ENCODE assay signal across 13 mouse cellular contexts in the genomic region with DNA sequence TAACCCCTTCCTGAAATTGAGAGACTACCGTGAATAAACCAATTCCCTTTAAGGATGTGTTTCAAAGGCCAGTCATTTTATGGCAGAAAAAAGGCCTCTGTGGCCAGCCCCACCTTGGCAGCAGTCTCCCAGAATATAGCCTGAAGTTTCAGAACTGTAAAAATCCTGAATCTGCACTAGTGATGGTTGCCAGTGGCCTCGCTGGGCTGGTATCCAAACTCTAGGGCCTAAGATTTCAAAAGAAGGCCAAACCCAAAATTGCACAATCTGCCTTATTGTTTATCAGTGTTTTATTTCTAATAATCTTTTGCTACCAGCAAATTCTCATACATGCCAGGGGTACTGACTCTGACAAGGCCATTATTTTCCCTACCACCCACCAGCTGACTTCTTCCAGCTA. TPM values are rescaled to one million over a fixed set of nuclear protein-coding genes. Genes with fewer than 3 reads are reported as not detected.
DNase-seq lines count a peak whose midpoint lies in the region; ATAC-seq and TF ChIP-seq lines count a peak whose summit lies in the region.
"Had no signal": no experiment of that assay in that cellular context is flagged by ENCODE, and none has a peak within 500 bp of the region (broad histone marks: within the 10 kb centered on the region; RNA-seq: fewer than 3 reads in every experiment).

No protein-coding gene starts in this region.

- no peak overlapping the region for H3K4me3 ChIP-seq in myocyte
- H3K4me3 ChIP-seq: embryonic facial prominence, embryonic 12.5 days; hindbrain, embryonic 12.5 days had no signal

- no peaks in the 10 kb centered on the region for H3K79me2 ChIP-seq in myocyte (ENCODE audit: control insufficient read depth, insufficient read depth)

- intact Hi-C loops in gastrocnemius, postnatal 36 days (cut with DNase I), result no loop called here

- no peak overlapping the region for H3K4me2 ChIP-seq in myocyte (ENCODE audit: low read depth)
- H3K4me2 ChIP-seq: embryonic facial prominence, embryonic 12.5 days; hindbrain, embryonic 12.5 days had no signal

- no peak for TF ChIP-seq POLR2A in myocyte (IDR thresholded peaks at IDR 0.05; ENCODE audit: insufficient read length, low read depth)

- no peak overlapping the region for H3ac ChIP-seq in myocyte (ENCODE audit: control insufficient read depth, insufficient read length)

- no peaks in the 10 kb centered on the region for H3K27me3 ChIP-seq in myocyte (ENCODE audit: control insufficient read depth, insufficient read depth, insufficient read length)
- H3K27me3 ChIP-seq: embryonic facial prominence, embryonic 12.5 days had no signal

- DNase-seq in adrenal gland, adult 2 months, result peak; percentile 36
- no peak for DNase-seq in adrenal gland, adult 18-20 months (ENCODE audit: low spot score in 2 of 2)
- DNase-seq in ovary, postnatal 36 days (ENCODE audit: low spot score), result peak; percentile 38
- no peak for DNase-seq in ovary, postnatal 10 days (ENCODE audit: low spot score)
- peak; percentile 44 to 57 for DNase-seq in gastrocnemius, postnatal 36 days
- no peak for DNase-seq in retina, postnatal 1 day
- DNase-seq: layer of hippocampus, postnatal 36 days; liver had no signal

- ATAC-seq in granulocyte monocyte progenitor cell, adult 5-6 weeks (replicated peaks; ENCODE audit: poor library complexity, severe bottlenecking), result no peak
- ATAC-seq: activated CD4-positive, CD25-positive, alpha-beta regulatory T cell, adult 4 months had no signal

- H3K36me3 ChIP-seq in myocyte (ENCODE audit: control insufficient read depth, insufficient read depth), result no peaks in the 10 kb centered on the region
- H3K36me3 ChIP-seq: embryonic facial prominence, embryonic 12.5 days; hindbrain, embryonic 12.5 days had no signal

TF ChIP-seq in myocyte, 11 proteins besides CTCF, POLR2A, EP300 and RAD21:
- no peak for TF ChIP-seq TCF3 (IDR thresholded peaks at IDR 0.05; ENCODE audit: insufficient read length, low read depth)
- no peak for TF ChIP-seq MYOD1 (IDR thresholded peaks at IDR 0.05; ENCODE audit: control insufficient read depth in 1 of 3, insufficient read length in 2 of 3, low read depth in 2 of 3)
- 0 out of 2 replicates have a peak, but pooled peaks have one; percentile 17 for TF ChIP-seq CEBPB (IDR thresholded peaks at IDR 0.05; ENCODE audit: insufficient read depth, poor library complexity, severe bottlenecking)

RNA-seq across cellular contexts. Expression of gene Ophn1, which starts 34.8 kb away (rescaled TPM):
- 10 to 100 TPM; 17.2 to 18.8 TPM for total RNA-seq in adrenal gland, adult 2 months (2021)
- 6.2 and 6.4 TPM in 2 replicates for polyA plus RNA-seq in adrenal gland, adult 2 months (2012; rRNA removed)
- total RNA-seq in adrenal gland, adult 18-20 months (2021), result 10 to 100 TPM; 15.0 to 15.6 TPM
- total RNA-seq in gastrocnemius, postnatal 36 days (2021), result 1 to 10 TPM; 3.7 to 3.9 TPM
- polyA plus RNA-seq in myocyte (2012; fragmentation: generic; extraction: Trizol), result 3.6 TPM
- total RNA-seq in granulocyte monocyte progenitor cell, adult 5-6 weeks (2014; fragmentation: Nextera tagmentation), result 2.1 and 2.9 TPM in 2 replicates
- 1.6 and 2.8 TPM in 2 replicates for total RNA-seq in granulocyte monocyte progenitor cell, adult 5-6 weeks (2017)

Comparison
In these comparisons a context has a peak if more than half of its experiments do, and no peak if none do; other contexts are left out.
1. DNase-seq: peak in adrenal gland, adult 2 months (single experiment), ovary, postnatal 36 days (single experiment) and gastrocnemius, postnatal 36 days (2 of 2); none in adrenal gland, adult 18-20 months (0 of 2), ovary, postnatal 10 days (single experiment) and retina, postnatal 1 day (single experiment).